Mouse (Mus musculus) forebrain, embryonic 12.5 days (tissue): ENCODE measurements around the gene Cyb5r1. TPM values are rescaled to one million over a fixed set of nuclear protein-coding genes. Genes with fewer than 3 reads are reported as not detected.

Experiments
- ATAC-seq: fragments of 200-750 bp; cut with Nextera tagmentation; 2 replicates; pipeline ENCODE4 v1.8.0; 2017; ENCODE audit warnings: moderate TSS enrichment; ENCODE audit not compliant: low FRiP score
- H3K27ac ChIP-seq: fragments of 300-500 bp; sonication (generic); 2 replicates; pipeline ENCODE4 v1.5.1; 2016; ENCODE audit warnings: mild to moderate bottlenecking
- H3K27me3 ChIP-seq: fragments of 300-500 bp; sonication (generic); 2 replicates; pipeline ENCODE4 v1.6.1; 2016; ENCODE audit warnings: mild to moderate bottlenecking
- H3K36me3 ChIP-seq: fragments of 300-500 bp; sonication (generic); replicated peaks from 2 replicates; pipeline ENCODE4 v1.6.1; 2016; ENCODE audit warnings: mild to moderate bottlenecking
- H3K4me1 ChIP-seq: fragments of 300-500 bp; sonication (generic); 2 replicates; pipeline ENCODE4 v1.6.1; 2016
- H3K4me2 ChIP-seq: fragments of 300-500 bp; sonication (generic); 2 replicates; pipeline ENCODE4 v1.6.1; 2016; ENCODE audit warnings: mild to moderate bottlenecking, moderate library complexity
- H3K4me3 ChIP-seq: fragments of 300-500 bp; sonication (generic); replicated peaks from 2 replicates; pipeline ENCODE4 v1.5.1; 2016; ENCODE audit warnings: mild to moderate bottlenecking
- H3K9ac ChIP-seq: fragments of 300-500 bp; sonication (generic); 2 replicates; pipeline ENCODE4 v1.6.1; 2016; ENCODE audit warnings: mild to moderate bottlenecking
- H3K9me3 ChIP-seq: fragments of 300-500 bp; sonication (generic); 2 replicates; pipeline ENCODE4 v1.6.1; 2016
- WGBS: fragments of 180-500 bp; shearing (Covaris S2); methylation state at CpG from one replicate; pipeline ENCODE4 v1.1.7; 2016; 5-methylcytosine and 5-hydroxymethylcytosine counted together
- polyA plus RNA-seq: library from polyadenylated mRNA; unstranded; fragments of >200 nt; fragmentation: Nextera tagmentation; extraction: Ambion mirVana; gene quantifications from 2 replicates; pipeline ENCODE4 v1.2.1, GENCODE M21; 2016

The Cyb5r1 gene
- polyA plus RNA-seq, 1 experiment from 2014 or later: 21.5 TPM

- Histone ChIP-seq H3K4me3 (no peak overlapping the region), H3K4me1 (peaks cover 8% of the 10 kb centered on the region), H3K9me3 (peaks cover 3% of the 10 kb centered on the region; the same call in 1 of the 2 replicates), H3K9ac (no peak overlapping the region), H3K27me3 (no peaks in the 10 kb centered on the region), H3K36me3 (no peaks in the 10 kb centered on the region), H3K4me2 (no peak overlapping the region), H3K27ac (no peak overlapping the region)
- WGBS: 85% methylated on average over 4 of the region's 4 CpGs
- no peak for ATAC-seq
Observed at GRCm38 (mm10) chr1:134384581-134384980, 20.8 kb upstream of the Cyb5r1 start.

- Histone ChIP-seq H3K27ac (no peak overlapping the region), H3K9ac (no peak overlapping the region), H3K4me3 (no peak overlapping the region), H3K4me1 (peaks cover 8% of the 10 kb centered on the region), H3K27me3 (no peaks in the 10 kb centered on the region), H3K4me2 (no peak overlapping the region), H3K36me3 (no peaks in the 10 kb centered on the region), H3K9me3 (peaks cover 3% of the 10 kb centered on the region; the same call in 1 of the 2 replicates)
- ATAC-seq: no peak
Observed at GRCm38 (mm10) chr1:134385176-134385575, 20.2 kb upstream of the Cyb5r1 start.

GRCm38 (mm10) chr1:134385666-134386065 is 19.7 kb upstream of the Cyb5r1 start, which contains the start of gene 4933406M09Rik:
Gene 4933406M09Rik, plus strand, starts transcription at chr1:134385940.
- peaks cover 8% of the 10 kb centered on the region for H3K4me1 ChIP-seq
- H3K27ac ChIP-seq: no peak within 1 kb of the TSS
- H3K9ac ChIP-seq: no peak within 1 kb of the TSS
- no peak within 1 kb of the TSS for H3K4me2 ChIP-seq
- no peaks in the 10 kb centered on the region for H3K36me3 ChIP-seq
- H3K4me3 ChIP-seq: no peak within 1 kb of the TSS
- peaks cover 3% of the 10 kb centered on the region; the same call in 1 of the 2 replicates for H3K9me3 ChIP-seq
- no peak for ATAC-seq
- no peaks in the 10 kb centered on the region for H3K27me3 ChIP-seq
- 89% methylated on average over 1 of the region's 1 CpGs for WGBS

GRCm38 (mm10) chr1:134393827-134394226 is 11.5 kb upstream of the Cyb5r1 start:
- no peak for ATAC-seq
- Histone ChIP-seq H3K4me1 (no peaks in the 10 kb centered on the region), H3K36me3 (no peaks in the 10 kb centered on the region), H3K27ac (no peak overlapping the region), H3K9me3 (no peaks in the 10 kb centered on the region), H3K4me2 (no peak overlapping the region), H3K27me3 (no peaks in the 10 kb centered on the region; the same call in 1 of the 2 replicates), H3K4me3 (no peak overlapping the region), H3K9ac (0 out of 2 replicates have a peak overlapping the region, but pooled peaks have one; percentile 7)
- WGBS: 54% methylated on average over 5 of the region's 5 CpGs

GRCm38 (mm10) chr1:134398210-134398609 is 7.1 kb upstream of the Cyb5r1 start:
- WGBS: 87% methylated on average over 12 of the region's 12 CpGs
- Histone ChIP-seq H3K27ac (no peak overlapping the region), H3K27me3 (no peaks in the 10 kb centered on the region; the same call in 1 of the 2 replicates), H3K9ac (no peak overlapping the region), H3K36me3 (no peaks in the 10 kb centered on the region), H3K4me2 (no peak overlapping the region), H3K4me1 (no peaks in the 10 kb centered on the region), H3K9me3 (no peaks in the 10 kb centered on the region), H3K4me3 (no peak overlapping the region)
- ATAC-seq: no peak

GRCm38 (mm10) chr1:134399735-134400134 is 5.6 kb upstream of the Cyb5r1 start:
- H3K4me2 ChIP-seq: no peak overlapping the region
- WGBS: 51% methylated on average over 5 of the region's 5 CpGs
- no peak overlapping the region for H3K27ac ChIP-seq
- H3K9ac ChIP-seq: no peak overlapping the region
- no peaks in the 10 kb centered on the region for H3K9me3 ChIP-seq
- no peak overlapping the region for H3K4me3 ChIP-seq
- H3K4me1 ChIP-seq: no peaks in the 10 kb centered on the region
- no peaks in the 10 kb centered on the region for H3K27me3 ChIP-seq
- no peaks in the 10 kb centered on the region for H3K36me3 ChIP-seq
- ATAC-seq: no peak

GRCm38 (mm10) chr1:134406414-134406771 is 1.0 kb downstream of the Cyb5r1 start:
- 40% methylated on average over 8 of the region's 8 CpGs for WGBS
- Histone ChIP-seq H3K9ac (peak overlapping the region; percentile 66), H3K4me3 (peak overlapping the region; percentile 74), H3K27ac (no peak overlapping the region), H3K36me3 (peaks cover 37% of the 10 kb centered on the region), H3K4me1 (peaks cover 10% of the 10 kb centered on the region), H3K9me3 (no peaks in the 10 kb centered on the region), H3K27me3 (no peaks in the 10 kb centered on the region), H3K4me2 (peak overlapping the region; percentile 79)
- ATAC-seq: peak; percentile 43

- Histone ChIP-seq H3K4me3 (no peak overlapping the region), H3K9me3 (no peaks in the 10 kb centered on the region), H3K9ac (no peak overlapping the region), H3K36me3 (peaks cover 37% of the 10 kb centered on the region), H3K4me2 (no peak overlapping the region), H3K27me3 (no peaks in the 10 kb centered on the region), H3K4me1 (peaks cover 10% of the 10 kb centered on the region), H3K27ac (no peak overlapping the region)
- 85% methylated on average over 8 of the region's 8 CpGs for WGBS
- no peak for ATAC-seq
Observed at GRCm38 (mm10) chr1:134408080-134408479, 2.7 kb downstream of the Cyb5r1 start.

GRCm38 (mm10) chr1:134411706-134412629 is 6.6 kb downstream of the Cyb5r1 start:
- no peak overlapping the region for H3K27ac ChIP-seq
- H3K4me3 ChIP-seq: no peak overlapping the region
- H3K9me3 ChIP-seq: no peaks in the 10 kb centered on the region
- H3K27me3 ChIP-seq: no peaks in the 10 kb centered on the region
- H3K4me1 ChIP-seq: peaks cover 17% of the 10 kb centered on the region
- WGBS: 89% methylated on average over 9 of the region's 9 CpGs
- H3K9ac ChIP-seq: no peak overlapping the region
- H3K36me3 ChIP-seq: peaks cover 37% of the 10 kb centered on the region
- no peak overlapping the region for H3K4me2 ChIP-seq
- ATAC-seq: no peak

GRCm38 (mm10) chr1:134414038-134414437 is 8.7 kb downstream of the Cyb5r1 start:
- ATAC-seq: no peak
- H3K27ac ChIP-seq: peak overlapping the region; percentile 93; the same call in 1 of the 2 replicates
- no peaks in the 10 kb centered on the region for H3K9me3 ChIP-seq
- 43% methylated on average over 2 of the region's 2 CpGs for WGBS
- no peak overlapping the region for H3K9ac ChIP-seq
- peaks cover 21% of the 10 kb centered on the region for H3K36me3 ChIP-seq
- peaks cover 28% of the 10 kb centered on the region for H3K4me1 ChIP-seq
- no peak overlapping the region for H3K4me3 ChIP-seq
- no peaks in the 10 kb centered on the region for H3K27me3 ChIP-seq
- no peak overlapping the region for H3K4me2 ChIP-seq

GRCm38 (mm10) chr1:134414501-134415167 is 9.3 kb downstream of the Cyb5r1 start:
- peak overlapping the region; percentile 94 for H3K4me3 ChIP-seq
- H3K9ac ChIP-seq: peak overlapping the region; percentile 17; the same call in 1 of the 2 replicates
- peaks cover 16% of the 10 kb centered on the region for H3K36me3 ChIP-seq
- H3K4me1 ChIP-seq: peaks cover 31% of the 10 kb centered on the region
- ATAC-seq: peak; percentile 18
- no peaks in the 10 kb centered on the region for H3K27me3 ChIP-seq
- peak overlapping the region; percentile 93 for H3K27ac ChIP-seq
- peak overlapping the region; percentile 54 for H3K4me2 ChIP-seq
- H3K9me3 ChIP-seq: no peaks in the 10 kb centered on the region
- WGBS: 14% methylated on average over 11 of the region's 11 CpGs

GRCm38 (mm10) chr1:134415168-134415831 is 9.9 kb downstream of the Cyb5r1 start, which contains the start of gene Adipor1:
Gene Adipor1, plus strand, starts transcription at chr1:134415378.
- Histone ChIP-seq H3K27me3 (no peaks in the 10 kb centered on the region), H3K4me2 (peak within 1 kb of the TSS; percentile 67), H3K4me1 (peaks cover 38% of the 10 kb centered on the region), H3K9ac (peak within 1 kb of the TSS; percentile 89), H3K9me3 (no peaks in the 10 kb centered on the region), H3K4me3 (peak within 1 kb of the TSS; percentile 94), H3K27ac (peak within 1 kb of the TSS; percentile 93), H3K36me3 (peaks cover 9% of the 10 kb centered on the region)
- WGBS: under 1% methylated on average over 58 of the region's 77 CpGs
- peak; percentile 100 for ATAC-seq
